In genomic region chr2:69116767-69117166, GRCm38 (mm10) we compare ENCODE assay signal across 26 mouse cellular contexts. TPM values are rescaled to one million over a fixed set of nuclear protein-coding genes. Genes with fewer than 3 reads are reported as not detected.
DNase-seq lines count a peak whose midpoint lies in the region; ATAC-seq and TF ChIP-seq lines count a peak whose summit lies in the region.
"Had no signal": no experiment of that assay in that cellular context is flagged by ENCODE, and none has a peak within 500 bp of the region (broad histone marks: within the 10 kb centered on the region; RNA-seq: fewer than 3 reads in every experiment).

No protein-coding gene starts in this region.

- H3K4me2 ChIP-seq in heart, embryonic 12.5 days: no peak overlapping the region
- no peak overlapping the region for H3K4me2 ChIP-seq in forebrain, embryonic 16.5 days (ENCODE audit: low read length)
- H3K4me2 ChIP-seq: heart, embryonic 11.5 days; liver, embryonic 15.5 days; lung, embryonic 15.5 days; neural tube, embryonic 15.5 days; stomach, embryonic 15.5 days had no signal

- TF ChIP-seq POLR2A in brain, embryonic 14.5 days (IDR thresholded peaks at IDR 0.05; ENCODE audit: borderline replicate concordance, extremely low read depth, insufficient read depth, insufficient read length, poor library complexity, severe bottlenecking): no peak

- no peaks in the 10 kb centered on the region for H3K4me1 ChIP-seq in heart, embryonic 12.5 days (replicated peaks)
- peaks cover 3% of the 10 kb centered on the region for H3K4me1 ChIP-seq in forebrain, embryonic 16.5 days (replicated peaks; ENCODE audit: control insufficient read depth, insufficient read depth, low read length)
- H3K4me1 ChIP-seq: limb, embryonic 10.5 days; liver, embryonic 15.5 days; stomach, embryonic 15.5 days had no signal

- peaks cover 6% of the 10 kb centered on the region; the same call in 1 of the 2 replicates for H3K9me3 ChIP-seq in heart, embryonic 12.5 days (replicated peaks)
- peaks cover 7% of the 10 kb centered on the region for H3K9me3 ChIP-seq in forebrain, embryonic 16.5 days (ENCODE audit: control insufficient read depth, low read length)
- H3K9me3 ChIP-seq: limb, embryonic 10.5 days; liver, embryonic 15.5 days; lung, embryonic 15.5 days; neural tube, embryonic 15.5 days had no signal

- ATAC-seq in heart, embryonic 12.5 days (ENCODE audit: insufficient number of reproducible peaks, low FRiP score): no peak
- peak; percentile 49; the same call in 1 of the 2 replicates for ATAC-seq in forebrain, embryonic 16.5 days
- ATAC-seq: intestine, postnatal 0 days; midbrain, embryonic 16.5 days had no signal

- H3K36me3 ChIP-seq in heart, embryonic 12.5 days: peaks cover 7% of the 10 kb centered on the region; the same call in 1 of the 2 replicates
- H3K36me3 ChIP-seq in forebrain, embryonic 16.5 days (ENCODE audit: control insufficient read depth, insufficient read depth): peaks cover 3% of the 10 kb centered on the region; the same call in 1 of the 2 replicates

- peak; percentile 34 for DNase-seq in heart, adult 11 months
- peak in 1 of 2 experiments; percentile 43 for DNase-seq in layer of hippocampus, adult 2 months (ENCODE audit: low spot score in 2 of 2)
- DNase-seq in layer of hippocampus, postnatal 25 days (ENCODE audit: extremely low spot score in 1 of 2, low spot score in 1 of 2): no peak
- DNase-seq in brain, embryonic 14.5 days (ENCODE audit: low read depth): peak; percentile 62
- DNase-seq in left cerebral cortex, adult 9 months (ENCODE audit: low spot score in 2 of 2): no peak
- DNase-seq: adrenal gland, adult 2 months; cerebellum, adult 11-12 months; gastrocnemius, postnatal 10 days; heart, postnatal 10 days; liver; right cerebral cortex, adult 18-20 months; right cerebral cortex, postnatal 4 days; thymus, postnatal 25 days had no signal

- TF ChIP-seq CTCF in layer of hippocampus, adult 2 months (conservative IDR thresholded peaks at IDR 0.05): no peak
- TF ChIP-seq CTCF in brain, embryonic 14.5 days (IDR thresholded peaks at IDR 0.05; ENCODE audit: borderline replicate concordance, extremely low read depth, insufficient read depth, insufficient read length): no peak

- H3K9ac ChIP-seq in heart, embryonic 12.5 days: no peak overlapping the region
- no peak overlapping the region for H3K9ac ChIP-seq in forebrain, embryonic 16.5 days (replicated peaks; ENCODE audit: low read depth, low read length)
- H3K9ac ChIP-seq: liver, embryonic 15.5 days; lung, embryonic 15.5 days; neural tube, embryonic 15.5 days; stomach, embryonic 15.5 days had no signal

- no peak overlapping the region for H3K4me3 ChIP-seq in heart, embryonic 12.5 days
- no peak overlapping the region for H3K4me3 ChIP-seq in layer of hippocampus, adult 2 months
- no peak overlapping the region for H3K4me3 ChIP-seq in forebrain, embryonic 16.5 days (replicated peaks; ENCODE audit: low read length)
- H3K4me3 ChIP-seq: hindbrain, embryonic 10.5 days; limb, embryonic 10.5 days; liver, embryonic 15.5 days; lung, embryonic 15.5 days; neural tube, embryonic 15.5 days; stomach, embryonic 15.5 days had no signal

- no peak overlapping the region for H3K27ac ChIP-seq in heart, embryonic 12.5 days (ENCODE audit: poor library complexity, severe bottlenecking)
- H3K27ac ChIP-seq in layer of hippocampus, adult 2 months: peak overlapping the region; percentile 81
- no peak overlapping the region for H3K27ac ChIP-seq in forebrain, embryonic 16.5 days (ENCODE audit: low read length)
- H3K27ac ChIP-seq: hindbrain, embryonic 10.5 days; limb, embryonic 10.5 days; liver, embryonic 15.5 days; lung, embryonic 15.5 days; macrophage; neural tube, embryonic 15.5 days; stomach, embryonic 15.5 days had no signal

- H3K27me3 ChIP-seq in heart, embryonic 12.5 days (replicated peaks): no peaks in the 10 kb centered on the region
- H3K27me3 ChIP-seq in forebrain, embryonic 16.5 days (replicated peaks; ENCODE audit: control insufficient read depth, insufficient read depth, low read length): no peaks in the 10 kb centered on the region
- H3K27me3 ChIP-seq: liver, embryonic 15.5 days; lung, embryonic 15.5 days; neural tube, embryonic 15.5 days; stomach, embryonic 15.5 days had no signal

- 68% methylated on average over 4 of the region's 4 CpGs for WGBS in heart, embryonic 12.5 days
- 51% methylated on average over 4 of the region's 4 CpGs for WGBS in forebrain, embryonic 16.5 days

RNA-seq across cellular contexts. Expression of gene Nostrin, which starts 18.8 kb away (rescaled TPM):
- polyA plus RNA-seq in heart, embryonic 12.5 days (2016; fragmentation: Nextera tagmentation; extraction: Ambion mirVana): 2.4 and 2.8 TPM in 2 replicates
- total RNA-seq in layer of hippocampus, adult 2 months (2021): 1 to 10 TPM; 4.2 to 4.8 TPM
- total RNA-seq in layer of hippocampus, postnatal 25 days (2021): 1 to 10 TPM; 3.3 to 4.2 TPM
- 0.63 TPM in 2 replicates for polyA plus RNA-seq in brain, embryonic 14.5 days (2012; rRNA removed)
- 2.0 and 2.2 TPM in 2 replicates for polyA plus RNA-seq in forebrain, embryonic 16.5 days (2015; fragmentation: Nextera tagmentation; extraction: Ambion mirVana)
- total RNA-seq: MEL had no signal

Comparison
In these comparisons a context has a peak if more than half of its experiments do, and no peak if none do; other contexts are left out.
1. DNase-seq: peak in heart, adult 11 months (single experiment) and brain, embryonic 14.5 days (single experiment); none in layer of hippocampus, postnatal 25 days (0 of 2) and left cerebral cortex, adult 9 months (0 of 2).